Mouse (Mus musculus) CH12F3 (cell line): ENCODE measurements around the gene Cd8a.

ENCODE experiments used
- in situ Hi-C: fragments of 300-500 bp; cut with MboI; formaldehyde crosslinking; loops from 2 replicates; pipeline ENCODE4 v1.14.3; 2020; ENCODE audit warnings: low sequenced_read_pairs

Cd8a gene

DNA sequence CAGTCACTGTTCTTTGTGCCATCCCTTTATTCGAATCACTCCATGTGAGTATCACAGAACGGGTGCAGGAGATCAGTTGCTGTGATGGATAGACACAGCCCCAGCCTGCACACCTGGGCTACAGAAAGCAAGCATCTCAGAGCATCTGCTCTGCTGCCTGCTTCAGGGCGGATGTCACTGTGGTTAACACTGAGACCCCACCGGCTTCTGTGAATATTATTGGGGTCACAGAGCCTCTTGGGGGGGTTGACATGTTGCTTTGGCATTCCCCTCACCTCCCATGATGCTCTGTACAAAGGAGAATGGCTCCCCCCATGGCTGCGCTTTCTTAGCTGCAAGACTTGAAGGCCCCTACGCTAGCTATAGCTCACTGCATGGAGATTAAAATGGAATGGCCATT lies 3.8 kb upstream of the Cd8a start:
- in situ Hi-C loops: no loop called here

DNA sequence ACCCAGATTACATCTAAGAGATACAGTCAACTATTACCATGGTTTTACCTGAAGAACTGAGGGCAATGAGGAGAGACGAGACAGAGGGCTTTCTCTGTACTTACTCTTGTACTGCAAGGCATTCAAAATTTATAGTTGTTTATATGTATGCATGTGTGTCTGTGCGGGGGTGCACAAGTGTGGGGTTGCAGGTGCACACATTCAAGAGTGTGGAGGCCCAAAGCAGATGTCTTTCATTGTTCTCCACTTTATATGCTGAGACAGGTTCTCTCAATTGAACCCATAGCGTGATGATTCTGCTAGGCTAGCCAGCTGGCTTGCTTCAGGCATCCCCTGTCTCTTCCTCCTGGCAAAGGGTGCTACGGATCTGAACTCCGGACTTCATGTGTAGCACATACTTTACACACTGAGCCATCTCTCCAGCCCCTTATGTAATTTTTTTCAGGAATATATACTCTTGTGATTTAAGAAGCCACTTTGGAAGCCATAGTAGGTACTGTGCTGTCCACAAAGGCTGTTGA lies 2.1 kb upstream of the Cd8a start:
- in situ Hi-C loops: no loop called here

DNA sequence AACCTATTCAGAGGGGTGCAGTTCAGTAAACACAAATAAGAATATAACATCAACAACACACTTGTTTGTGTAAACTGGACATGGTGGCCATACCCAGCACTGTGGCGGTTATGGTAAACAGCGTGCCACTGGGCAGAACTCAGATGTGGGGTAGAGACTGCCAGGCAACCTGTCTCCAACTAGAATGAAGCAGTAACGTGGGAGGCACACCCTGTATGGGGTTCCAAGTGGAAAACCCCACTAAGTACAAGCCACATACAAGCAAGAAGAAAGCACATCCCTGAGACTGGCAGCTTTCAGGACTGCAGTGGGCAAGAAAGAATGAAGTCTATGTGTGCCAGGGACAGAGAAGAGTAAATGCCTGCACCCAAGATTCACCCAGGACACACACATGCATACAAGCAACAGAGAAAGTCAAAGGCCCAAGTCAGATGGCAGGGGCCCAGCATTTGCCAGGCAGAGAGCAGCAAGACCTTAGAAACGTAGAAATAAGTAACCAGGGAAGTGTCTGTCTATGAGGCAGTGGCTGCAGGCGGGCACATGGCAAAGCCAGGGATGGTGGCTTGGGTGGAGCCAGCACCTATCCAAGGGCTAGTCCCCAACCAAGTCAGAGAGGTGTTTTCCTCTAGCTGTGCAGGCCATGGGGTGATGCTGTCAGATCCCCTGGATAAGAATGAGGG lies 1.0 kb upstream of the Cd8a start:
- in situ Hi-C loops: no loop called here

DNA sequence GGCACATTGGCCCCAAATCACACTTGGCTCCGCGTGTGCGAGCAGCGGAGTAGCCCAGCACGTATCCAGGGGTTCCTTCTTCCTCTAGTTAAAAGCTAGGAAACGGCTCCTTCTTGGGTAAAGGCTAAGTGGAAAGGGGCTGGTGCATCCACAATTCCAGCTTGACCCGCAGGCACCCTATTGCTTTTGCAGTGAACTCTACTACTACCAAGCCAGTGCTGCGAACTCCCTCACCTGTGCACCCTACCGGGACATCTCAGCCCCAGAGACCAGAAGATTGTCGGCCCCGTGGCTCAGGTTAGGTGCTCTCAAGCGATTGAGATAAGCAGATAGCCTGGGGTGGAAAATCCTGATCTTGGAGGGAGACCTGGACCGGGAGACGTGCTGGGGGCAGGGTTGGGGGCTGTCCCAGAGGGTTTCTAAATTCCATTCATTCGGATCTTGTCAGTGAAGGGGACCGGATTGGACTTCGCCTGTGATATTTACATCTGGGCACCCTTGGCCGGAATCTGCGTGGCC lies 1.1 kb downstream of the Cd8a start:
- in situ Hi-C loops: no loop called here

GRCm38 (mm10) chr6:71374921-71375320 lies 1.7 kb downstream of the Cd8a start:
- in situ Hi-C loops: no loop called here

DNA sequence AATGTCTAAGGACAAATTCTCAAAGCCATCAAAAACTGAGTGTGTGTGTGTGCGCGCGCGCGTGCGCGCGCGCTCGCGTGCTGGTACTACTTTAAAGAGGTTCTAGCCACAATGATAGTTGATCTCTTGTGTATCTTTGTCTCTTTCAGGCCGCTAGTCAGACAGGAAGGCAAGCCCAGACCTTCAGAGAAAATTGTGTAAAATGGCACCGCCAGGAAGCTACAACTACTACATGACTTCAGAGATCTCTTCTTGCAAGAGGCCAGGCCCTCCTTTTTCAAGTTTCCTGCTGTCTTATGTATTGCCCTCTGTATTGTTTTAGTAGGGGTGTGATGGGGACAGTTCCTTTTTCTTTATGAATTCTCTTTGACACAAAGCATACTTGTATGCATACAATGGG lies 3.5 kb downstream of the Cd8a start:
- in situ Hi-C loops: no loop called here

DNA sequence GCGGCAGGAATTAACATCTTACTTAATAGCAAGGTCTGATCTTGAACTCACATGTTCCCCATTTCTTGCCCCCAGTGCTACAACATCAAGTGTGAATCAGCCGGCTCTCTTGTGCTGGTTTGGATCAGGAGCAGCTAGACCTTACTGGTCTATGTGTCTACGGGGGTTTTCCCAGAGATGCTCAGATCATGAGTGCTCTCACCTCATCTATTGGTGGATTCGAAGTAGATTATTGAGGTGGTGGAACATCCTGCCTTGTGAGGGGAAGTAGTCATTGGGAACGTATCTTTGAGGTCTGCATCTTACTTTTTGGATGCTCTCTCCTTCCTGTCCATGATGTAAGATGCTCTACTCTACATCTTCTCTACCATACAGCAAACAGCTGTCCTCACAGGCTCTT lies 8.4 kb downstream of the Cd8a start:
- in situ Hi-C loops: no loop called here

- in situ Hi-C loops: no loop called here
Observed at GRCm38 (mm10) chr6:71390496-71390895, 17.3 kb downstream of the Cd8a start.

GRCm38 (mm10) chr6:71396016-71396415 lies 22.8 kb downstream of the Cd8a start:
- in situ Hi-C loops: no loop called here

- in situ Hi-C loops: no loop called here
Observed at GRCm38 (mm10) chr6:71396761-71397160, 23.5 kb downstream of the Cd8a start.

DNA sequence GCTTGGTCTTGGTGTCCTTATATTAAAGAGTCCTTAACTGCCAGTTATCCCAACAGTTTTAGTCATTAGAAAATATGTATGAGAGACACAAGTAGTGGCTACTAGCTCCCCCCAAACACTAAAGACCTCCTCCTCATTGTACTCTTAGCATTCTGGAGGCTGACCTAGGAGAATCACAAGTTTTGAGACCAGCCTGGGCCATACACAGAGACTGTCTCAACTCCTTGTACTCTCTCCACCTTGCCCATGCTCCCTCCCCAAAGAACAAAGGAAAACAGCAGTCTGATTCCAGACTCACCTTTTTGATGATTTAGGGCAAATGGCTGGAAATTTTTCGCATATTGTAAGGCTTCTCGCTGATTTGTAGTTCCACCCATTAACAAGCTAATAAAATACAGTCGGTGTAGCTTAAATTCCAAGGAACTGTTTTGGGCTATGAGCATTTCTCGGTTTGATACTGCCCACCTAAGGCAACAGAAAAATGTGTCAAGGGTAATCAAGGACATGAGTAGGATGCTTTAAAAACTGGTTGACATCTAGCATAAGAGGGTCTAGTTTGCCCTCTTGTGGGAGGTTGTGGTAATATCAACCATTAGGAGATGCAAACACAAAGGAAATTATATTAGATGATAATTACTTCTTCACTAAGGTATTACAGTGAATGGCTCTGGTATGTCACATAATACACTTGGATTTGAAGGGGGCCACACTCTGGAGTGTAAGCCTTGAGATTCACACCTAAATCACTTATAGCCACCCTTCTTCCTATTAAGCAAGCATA lies 25.8 kb downstream of the Cd8a start:
- in situ Hi-C loops: no loop called here

GRCm38 (mm10) chr6:71414624-71415023 lies 41.4 kb downstream of the Cd8a start:
- in situ Hi-C loops: no loop called here

DNA sequence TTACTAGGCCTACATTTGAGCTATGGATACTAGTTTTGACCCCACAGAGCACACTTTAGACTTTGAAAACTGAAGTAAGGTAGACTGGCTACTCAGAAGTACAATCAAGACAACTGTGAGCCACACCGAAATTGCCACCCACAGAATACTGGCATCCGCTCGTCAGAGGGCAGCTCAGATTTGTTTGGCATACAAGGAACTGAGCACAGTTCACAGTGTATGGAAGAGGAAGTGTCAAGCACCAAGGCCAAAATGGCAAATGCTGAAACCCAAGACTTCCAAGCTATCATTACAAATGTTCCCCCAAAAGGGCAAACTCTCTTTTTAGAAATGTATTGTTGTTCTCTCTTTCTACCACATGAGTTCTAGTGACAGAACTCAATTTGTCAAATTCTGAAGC lies 42.2 kb downstream of the Cd8a start:
- in situ Hi-C loops: no loop called here

GRCm38 (mm10) chr6:71418874-71419273 lies 45.6 kb downstream of the Cd8a start:
- in situ Hi-C loops: no loop called here

DNA sequence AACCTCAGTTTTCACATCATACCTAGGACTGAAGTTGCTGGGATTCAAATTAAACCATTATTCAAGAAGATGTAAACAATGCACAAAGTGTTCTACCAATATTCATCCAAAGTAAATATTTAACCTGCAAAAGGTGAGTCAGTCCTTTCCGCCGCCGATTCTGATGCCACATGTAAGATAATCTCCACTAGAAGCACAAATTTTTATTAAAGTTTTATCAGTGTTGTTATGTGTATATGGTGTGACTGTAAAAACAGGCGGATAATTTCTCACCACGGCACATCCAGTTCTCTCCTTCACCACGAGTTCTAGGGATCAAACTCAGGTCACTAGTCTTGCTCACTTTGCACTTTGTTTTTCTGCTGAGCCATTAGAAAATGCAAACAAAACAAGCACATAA lies 47.6 kb downstream of the Cd8a start:
- in situ Hi-C loops: no loop called here

DNA sequence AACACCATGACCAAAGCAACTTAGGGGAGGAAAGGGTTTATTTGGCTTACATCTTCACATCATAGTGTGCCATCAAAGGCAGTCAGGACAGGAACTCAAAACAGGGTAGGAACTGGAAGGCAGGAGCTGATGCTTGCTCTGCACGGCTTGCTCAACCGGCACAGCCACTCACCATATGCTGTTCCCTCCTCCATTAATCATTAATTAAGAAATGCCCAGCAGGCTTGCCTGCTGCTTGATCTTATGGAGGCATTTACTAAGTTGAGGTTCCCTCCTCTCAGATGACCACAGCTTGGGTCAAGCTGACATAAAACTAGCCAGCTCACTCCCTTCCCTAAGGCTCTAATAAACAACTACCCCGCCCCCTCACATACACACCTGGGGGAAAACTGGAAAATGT lies 48.9 kb downstream of the Cd8a start:
- in situ Hi-C loops: no loop called here

DNA sequence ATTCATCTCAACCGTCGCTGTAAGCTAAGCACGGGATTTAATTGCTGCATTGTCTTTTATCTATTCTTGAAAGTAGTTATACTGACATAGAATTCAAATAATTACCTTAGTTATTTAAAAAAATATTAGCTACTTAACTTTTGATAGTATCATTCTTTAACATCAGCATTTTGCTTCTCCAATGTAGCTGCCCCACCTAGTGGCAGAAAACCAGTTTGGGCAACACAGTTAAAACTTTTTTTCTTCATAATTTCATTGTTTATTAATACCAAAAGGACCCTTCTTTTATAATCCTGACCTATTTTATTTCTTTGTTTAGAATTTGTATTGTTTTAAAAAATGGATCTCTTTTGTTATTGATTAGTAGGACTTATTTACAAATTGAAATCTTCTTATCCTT lies 49.9 kb downstream of the Cd8a start:
- in situ Hi-C loops: no loop called here

DNA sequence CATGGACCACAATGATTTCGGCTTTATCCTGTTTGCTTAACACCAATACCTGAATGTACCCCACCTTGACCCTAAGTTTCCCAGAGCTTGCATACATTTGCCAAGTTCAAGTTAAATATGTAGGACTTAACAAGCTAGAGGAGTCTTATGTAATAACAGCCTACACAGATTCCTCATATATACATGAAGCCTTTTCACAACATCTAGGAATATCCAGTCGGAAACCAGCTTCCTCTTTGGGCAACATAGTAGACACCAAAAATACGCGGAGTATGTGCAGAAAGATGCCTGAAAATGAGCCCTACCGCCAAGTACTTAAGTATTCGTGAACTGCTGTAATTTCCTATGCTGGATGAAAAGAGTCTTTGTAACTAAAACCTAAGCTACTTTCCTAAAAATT lies 52.5 kb downstream of the Cd8a start:
- in situ Hi-C loops: no loop called here

DNA sequence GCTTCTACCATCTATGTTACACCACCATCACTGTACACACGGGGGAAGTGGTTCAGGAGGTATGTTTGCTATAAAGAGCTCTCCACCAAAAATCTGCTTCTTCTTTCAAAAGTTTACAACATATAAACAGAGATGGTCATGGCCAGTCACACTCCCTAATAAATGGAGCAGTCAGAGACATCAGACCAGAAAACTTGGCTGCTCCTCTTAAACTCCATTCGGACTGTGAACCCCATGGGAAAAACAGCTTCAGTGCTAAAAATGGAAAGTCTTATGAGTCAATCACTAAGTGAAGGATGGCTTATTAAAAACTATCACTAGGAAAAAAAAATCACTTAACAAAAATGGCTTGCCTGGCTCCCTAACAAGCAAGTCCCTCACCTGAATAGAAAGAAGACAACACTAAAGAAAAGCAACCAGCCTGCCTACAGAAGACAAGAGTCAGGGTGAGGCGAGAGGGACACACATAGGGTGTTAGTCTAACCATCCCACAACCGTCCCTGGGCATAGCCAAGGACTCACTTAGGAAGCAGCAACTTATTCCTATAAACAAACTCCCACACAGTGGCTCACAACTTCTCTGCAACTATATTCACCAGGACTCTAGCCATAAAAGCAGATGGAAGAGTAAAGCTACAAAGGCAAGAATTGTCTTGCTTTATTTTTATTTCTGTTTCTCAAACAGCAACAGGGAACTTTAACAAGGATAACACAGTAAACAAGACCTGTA lies 54.9 kb downstream of the Cd8a start:
- in situ Hi-C loops: no loop called here
